Mouse (Mus musculus): ENCODE measurements around the gene Parp1. TPM values are rescaled to one million over a fixed set of nuclear protein-coding genes. Genes with fewer than 3 reads are reported as not detected.
"Not testable (repeated sequence)": the region's sequence is repeated elsewhere in the genome, so short reads cannot be mapped to it uniquely, and the experiment has no call there.

Gene Parp1
- polyA plus RNA-seq, 1 experiment from 2014 or later = 76.2 TPM

DNA sequence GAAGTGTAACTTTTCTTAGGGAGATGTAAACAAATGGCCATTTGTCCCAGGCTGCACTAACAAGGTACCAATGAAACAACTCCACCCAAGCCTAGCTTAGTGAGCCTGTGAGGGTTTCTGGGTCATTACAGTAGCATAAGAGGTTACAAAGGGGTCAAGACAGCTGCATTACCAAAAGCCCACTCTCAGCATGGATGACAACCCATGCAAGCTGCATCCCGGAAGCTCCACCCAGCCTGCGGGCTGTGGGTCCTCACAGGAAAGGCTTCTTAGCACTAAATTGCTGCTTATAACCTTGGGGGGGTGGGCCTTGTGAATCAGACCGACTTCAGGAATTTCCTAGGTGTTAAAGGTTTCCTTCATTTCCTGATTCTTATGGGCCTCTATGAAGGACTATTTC, 37.4 kb downstream of the Parp1 start:
- Histone ChIP-seq H3K9me3 (ENCODE audit: control insufficient read depth, low read length) (no peaks in the 10 kb centered on the region), H3K4me3 (ENCODE audit: low read depth, low read length) (no peak overlapping the region), H3K4me2 (ENCODE audit: low read depth, low read length) (no peak overlapping the region), H3K4me1 (ENCODE audit: control insufficient read depth, insufficient read depth, low read length) (no peaks in the 10 kb centered on the region), H3K27me3 (ENCODE audit: control insufficient read depth, insufficient read depth, low read length) (no peaks in the 10 kb centered on the region), H3K9ac (replicated peaks; ENCODE audit: low read depth, low read length) (no peak overlapping the region), H3K36me3 (ENCODE audit: control insufficient read depth, insufficient read depth, low read length) (peaks cover 15% of the 10 kb centered on the region), H3K27ac (ENCODE audit: low read depth, low read length) (no peak overlapping the region)
- no peak for ATAC-seq (ENCODE audit: low read depth)
- 69% methylated on average over 3 of the region's 3 CpGs for WGBS

DNA sequence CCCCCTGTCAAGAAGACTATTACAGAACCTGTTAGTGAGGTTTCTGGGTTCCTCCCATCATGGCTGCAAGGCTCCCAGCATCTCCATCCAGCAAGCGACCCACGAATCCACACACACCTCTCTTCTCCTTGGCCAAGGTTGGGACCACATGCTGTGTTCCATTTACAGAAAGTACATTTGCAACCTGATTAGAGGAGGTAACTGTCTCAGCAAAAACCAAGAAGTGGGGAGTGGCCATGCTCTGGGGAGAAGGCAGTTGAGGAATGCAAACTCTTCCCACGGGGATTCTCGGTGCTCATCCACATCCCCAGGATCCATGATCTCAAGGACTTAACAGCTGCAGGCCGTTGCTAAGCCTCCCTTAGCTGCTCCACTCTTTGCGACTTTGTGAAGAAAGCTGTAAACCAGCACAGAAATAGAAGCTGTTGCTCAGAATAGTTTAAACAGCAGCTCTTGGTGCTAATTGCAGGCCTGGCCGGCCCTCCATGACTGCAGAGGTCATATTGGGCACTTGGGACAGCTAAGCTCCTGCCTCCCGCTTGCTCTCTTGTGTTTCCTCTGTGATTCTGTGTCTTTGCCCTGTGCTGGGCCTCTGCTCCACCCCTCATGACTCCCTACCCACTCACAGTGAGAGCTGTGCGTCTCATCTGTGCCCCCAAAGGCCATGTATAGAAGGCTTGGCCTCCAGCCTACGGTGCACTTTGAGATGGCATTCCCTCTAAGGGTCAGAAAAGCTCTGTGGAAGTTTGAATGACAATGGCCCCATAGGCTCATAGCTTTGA, 38.3 kb downstream of the Parp1 start:
- peaks cover 9% of the 10 kb centered on the region for H3K36me3 ChIP-seq (ENCODE audit: control insufficient read depth, insufficient read depth, low read length)
- no peak overlapping the region for H3K4me3 ChIP-seq (ENCODE audit: low read depth, low read length)
- ATAC-seq (ENCODE audit: low read depth) = no peak
- H3K27ac ChIP-seq (ENCODE audit: low read depth, low read length) = no peak overlapping the region
- H3K27me3 ChIP-seq (ENCODE audit: control insufficient read depth, insufficient read depth, low read length) = no peaks in the 10 kb centered on the region
- no peaks in the 10 kb centered on the region for H3K4me1 ChIP-seq (ENCODE audit: control insufficient read depth, insufficient read depth, low read length)
- H3K9ac ChIP-seq (replicated peaks; ENCODE audit: low read depth, low read length) = no peak overlapping the region
- H3K9me3 ChIP-seq (ENCODE audit: control insufficient read depth, low read length) = no peaks in the 10 kb centered on the region
- 55% methylated on average over 10 of the region's 10 CpGs for WGBS
- no peak overlapping the region for H3K4me2 ChIP-seq (ENCODE audit: low read depth, low read length)

- Histone ChIP-seq H3K4me2 (ENCODE audit: low read depth, low read length) (no peak overlapping the region), H3K27me3 (ENCODE audit: control insufficient read depth, insufficient read depth, low read length) (no peaks in the 10 kb centered on the region), H3K9me3 (ENCODE audit: control insufficient read depth, low read length) (no peaks in the 10 kb centered on the region), H3K4me1 (ENCODE audit: control insufficient read depth, insufficient read depth, low read length) (no peaks in the 10 kb centered on the region), H3K27ac (ENCODE audit: low read depth, low read length) (no peak overlapping the region), H3K9ac (replicated peaks; ENCODE audit: low read depth, low read length) (no peak overlapping the region), H3K36me3 (ENCODE audit: control insufficient read depth, insufficient read depth, low read length) (peaks cover 8% of the 10 kb centered on the region), H3K4me3 (ENCODE audit: low read depth, low read length) (no peak overlapping the region)
- ATAC-seq (ENCODE audit: low read depth) = no peak
- WGBS = 92% methylated on average over 2 of the region's 2 CpGs
Observed at GRCm38 (mm10) chr1:180607578-180607879, 38.8 kb downstream of the Parp1 start.

GRCm38 (mm10) chr1:180611842-180612241, 43.1 kb downstream of the Parp1 start:
- H3K36me3 ChIP-seq (ENCODE audit: control insufficient read depth, insufficient read depth, low read length); H3K4me3 ChIP-seq (ENCODE audit: low read depth, low read length); H3K4me2 ChIP-seq (ENCODE audit: low read depth, low read length); H3K9ac ChIP-seq (replicated peaks; ENCODE audit: low read depth, low read length); H3K27me3 ChIP-seq (ENCODE audit: control insufficient read depth, insufficient read depth, low read length); H3K27ac ChIP-seq (ENCODE audit: low read depth, low read length); H3K9me3 ChIP-seq (ENCODE audit: control insufficient read depth, low read length); H3K4me1 ChIP-seq (ENCODE audit: control insufficient read depth, insufficient read depth, low read length); ATAC-seq (ENCODE audit: low read depth): not testable (repeated sequence)
- WGBS = 94% methylated on average over 10 of the region's 14 CpGs

- no peaks in the 10 kb centered on the region for H3K4me1 ChIP-seq (ENCODE audit: control insufficient read depth, insufficient read depth, low read length)
- H3K9me3 ChIP-seq (ENCODE audit: control insufficient read depth, low read length) = no peaks in the 10 kb centered on the region
- H3K4me2 ChIP-seq (ENCODE audit: low read depth, low read length) = no peak overlapping the region
- H3K9ac ChIP-seq (replicated peaks; ENCODE audit: low read depth, low read length) = no peak overlapping the region
- ATAC-seq (ENCODE audit: low read depth) = no peak
- H3K27me3 ChIP-seq (ENCODE audit: control insufficient read depth, insufficient read depth, low read length) = no peaks in the 10 kb centered on the region
- no peaks in the 10 kb centered on the region for H3K36me3 ChIP-seq (ENCODE audit: control insufficient read depth, insufficient read depth, low read length)
- no peak overlapping the region for H3K4me3 ChIP-seq (ENCODE audit: low read depth, low read length)
- 89% methylated on average over 3 of the region's 3 CpGs for whole genome bisulfite sequencing
- no peak overlapping the region for H3K27ac ChIP-seq (ENCODE audit: low read depth, low read length)
Observed at GRCm38 (mm10) chr1:180616762-180617161, 48.0 kb downstream of the Parp1 start.

DNA sequence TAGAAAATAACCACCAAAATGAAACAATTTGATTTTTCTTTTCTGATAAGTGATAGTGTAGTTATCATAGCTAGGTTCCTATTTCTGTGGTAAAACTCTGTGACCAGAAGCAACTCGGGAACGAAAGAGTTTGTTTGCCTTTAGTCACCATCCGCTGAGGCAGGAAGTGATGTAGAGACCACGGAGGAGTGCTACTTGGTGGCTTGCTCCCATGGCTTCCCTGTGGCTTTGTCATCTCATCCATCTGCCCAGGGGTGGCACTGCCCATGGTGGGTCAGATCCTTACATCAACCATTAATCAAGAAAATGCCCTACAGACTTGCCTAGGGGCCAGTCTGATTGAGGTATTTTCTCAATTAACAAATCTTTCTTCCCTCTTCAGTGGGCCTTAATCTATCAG, 53.7 kb downstream of the Parp1 start:
- no peaks in the 10 kb centered on the region for H3K9me3 ChIP-seq (ENCODE audit: control insufficient read depth, low read length)
- no peak overlapping the region for H3K27ac ChIP-seq (ENCODE audit: low read depth, low read length)
- WGBS = 87% methylated on average over 4 of the region's 4 CpGs
- H3K4me3 ChIP-seq (ENCODE audit: low read depth, low read length) = no peak overlapping the region
- no peaks in the 10 kb centered on the region for H3K36me3 ChIP-seq (ENCODE audit: control insufficient read depth, insufficient read depth, low read length)
- no peaks in the 10 kb centered on the region for H3K27me3 ChIP-seq (ENCODE audit: control insufficient read depth, insufficient read depth, low read length)
- no peak overlapping the region for H3K9ac ChIP-seq (replicated peaks; ENCODE audit: low read depth, low read length)
- H3K4me2 ChIP-seq (ENCODE audit: low read depth, low read length) = no peak overlapping the region
- no peaks in the 10 kb centered on the region for H3K4me1 ChIP-seq (ENCODE audit: control insufficient read depth, insufficient read depth, low read length)
- ATAC-seq (ENCODE audit: low read depth) = no peak

- Histone ChIP-seq H3K27ac (ENCODE audit: low read depth, low read length) (no peak overlapping the region), H3K27me3 (ENCODE audit: control insufficient read depth, insufficient read depth, low read length) (no peaks in the 10 kb centered on the region), H3K4me1 (ENCODE audit: control insufficient read depth, insufficient read depth, low read length) (no peaks in the 10 kb centered on the region), H3K36me3 (ENCODE audit: control insufficient read depth, insufficient read depth, low read length) (no peaks in the 10 kb centered on the region), H3K9me3 (ENCODE audit: control insufficient read depth, low read length) (no peaks in the 10 kb centered on the region), H3K4me3 (ENCODE audit: low read depth, low read length) (no peak overlapping the region), H3K4me2 (ENCODE audit: low read depth, low read length) (no peak overlapping the region), H3K9ac (replicated peaks; ENCODE audit: low read depth, low read length) (no peak overlapping the region)
- WGBS = 88% methylated on average over 2 of the region's 2 CpGs
- no peak for ATAC-seq (ENCODE audit: low read depth)
Observed at GRCm38 (mm10) chr1:180623911-180624310, 55.2 kb downstream of the Parp1 start.

DNA sequence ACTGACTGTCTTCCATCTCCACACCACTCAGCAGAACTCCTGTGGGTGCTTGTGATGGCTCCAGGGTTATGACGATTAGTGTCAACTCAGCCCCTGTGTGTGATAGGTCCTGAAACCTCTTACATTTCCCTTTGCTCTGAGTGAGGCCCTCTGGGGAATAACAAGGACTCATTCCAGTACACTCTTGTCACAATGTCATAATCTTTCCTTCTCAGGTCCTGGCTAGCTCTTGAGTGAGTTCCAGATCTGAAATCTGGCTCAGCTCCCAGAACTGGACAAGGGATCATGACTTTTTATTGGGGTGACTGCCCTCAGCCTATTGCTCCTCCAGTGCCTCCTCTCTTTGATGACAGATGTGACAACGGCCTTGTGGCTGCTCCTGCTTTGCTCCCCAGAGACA, 57.4 kb downstream of the Parp1 start:
- H3K9ac ChIP-seq (replicated peaks; ENCODE audit: low read depth, low read length) = no peak overlapping the region
- H3K27me3 ChIP-seq (ENCODE audit: control insufficient read depth, insufficient read depth, low read length) = no peaks in the 10 kb centered on the region
- no peaks in the 10 kb centered on the region for H3K4me1 ChIP-seq (ENCODE audit: control insufficient read depth, insufficient read depth, low read length)
- WGBS = 78% methylated on average over 2 of the region's 2 CpGs
- ATAC-seq (ENCODE audit: low read depth) = no peak
- no peaks in the 10 kb centered on the region for H3K9me3 ChIP-seq (ENCODE audit: control insufficient read depth, low read length)
- H3K4me3 ChIP-seq (ENCODE audit: low read depth, low read length) = no peak overlapping the region
- no peak overlapping the region for H3K4me2 ChIP-seq (ENCODE audit: low read depth, low read length)
- H3K27ac ChIP-seq (ENCODE audit: low read depth, low read length) = no peak overlapping the region
- H3K36me3 ChIP-seq (ENCODE audit: control insufficient read depth, insufficient read depth, low read length) = no peaks in the 10 kb centered on the region

DNA sequence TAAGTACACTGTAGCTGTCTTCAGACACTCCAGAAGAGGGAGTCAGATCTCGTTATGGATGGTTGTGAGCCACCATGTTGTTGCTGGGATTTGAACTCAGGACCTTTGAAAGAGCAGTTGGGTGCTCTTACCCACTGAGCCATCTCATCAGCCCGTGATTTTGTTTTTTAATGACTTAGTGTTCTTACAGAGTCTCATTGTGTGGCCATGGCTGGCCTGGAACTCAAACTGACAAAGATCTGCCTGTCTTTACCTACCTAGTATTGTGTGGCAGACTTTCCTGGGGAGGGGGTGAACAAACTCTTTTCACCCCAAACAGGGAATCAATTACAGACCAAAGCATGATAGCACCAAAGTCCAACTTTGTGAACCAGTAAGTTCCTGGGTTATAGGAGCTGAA, 69.1 kb downstream of the Parp1 start:
- 91% methylated on average over 2 of the region's 2 CpGs for WGBS
- not testable (repeated sequence) for H3K27me3 ChIP-seq (ENCODE audit: control insufficient read depth, insufficient read depth, low read length); H3K9ac ChIP-seq (replicated peaks; ENCODE audit: low read depth, low read length); ATAC-seq (ENCODE audit: low read depth); H3K4me2 ChIP-seq (ENCODE audit: low read depth, low read length); H3K36me3 ChIP-seq (ENCODE audit: control insufficient read depth, insufficient read depth, low read length); H3K9me3 ChIP-seq (ENCODE audit: control insufficient read depth, low read length); H3K4me1 ChIP-seq (ENCODE audit: control insufficient read depth, insufficient read depth, low read length); H3K4me3 ChIP-seq (ENCODE audit: low read depth, low read length); H3K27ac ChIP-seq (ENCODE audit: low read depth, low read length)

All from neural tube, embryonic 14.5 days (tissue).